Mouse (Mus musculus) kidney, postnatal 0 days (tissue): Measurements from ENCODE around the gene Atp4b. TPM values are rescaled to one million over a fixed set of nuclear protein-coding genes. Genes with fewer than 3 reads are reported as not detected.

ENCODE experiments used
- ATAC-seq: fragments of 200-750 bp; cut with Nextera tagmentation; replicated peaks from 2 replicates; pipeline ENCODE4 v1.8.0; 2017; ENCODE audit warnings: low read depth, moderate number of reproducible peaks, moderate TSS enrichment, moderate library complexity; ENCODE audit not compliant: low FRiP score
- DNase-seq: peaks from one replicate; pipeline ENCODE4 v3.0.0-alpha.2; 2016; ENCODE audit warnings: low spot score
- H3K27ac ChIP-seq: fragments of 300-500 bp; sonication (generic); 2 replicates; pipeline ENCODE4 v1.5.1; 2014; ENCODE audit warnings: mild to moderate bottlenecking
- H3K27me3 ChIP-seq: fragments of 300-500 bp; sonication (generic); 2 replicates; pipeline ENCODE4 v1.6.1; 2014; ENCODE audit warnings: low read length, mixed read lengths; ENCODE audit not compliant: insufficient read depth
- H3K36me3 ChIP-seq: fragments of 300-500 bp; sonication (generic); 2 replicates; pipeline ENCODE4 v1.6.1; 2014; ENCODE audit warnings: low read length, mixed read lengths; ENCODE audit not compliant: insufficient read depth
- H3K4me1 ChIP-seq: fragments of 300-500 bp; sonication (generic); replicated peaks from 2 replicates; pipeline ENCODE4 v1.6.1; 2014; ENCODE audit warnings: antibody characterized with exemption, low read length, mixed read lengths; ENCODE audit not compliant: insufficient read depth
- H3K4me2 ChIP-seq: fragments of 300-500 bp; sonication (generic); 2 replicates; pipeline ENCODE4 v1.6.1; 2014; ENCODE audit warnings: mild to moderate bottlenecking, low read length, moderate library complexity, mixed read lengths
- H3K4me3 ChIP-seq: fragments of 300-500 bp; sonication (generic); replicated peaks from 2 replicates; pipeline ENCODE4 v1.5.1; 2014; ENCODE audit warnings: low read depth, low read length
- H3K9ac ChIP-seq: fragments of 300-500 bp; sonication (generic); 2 replicates; pipeline ENCODE4 v1.6.1; 2014; ENCODE audit warnings: low read depth, low read length
- H3K9me3 ChIP-seq: fragments of 300-500 bp; sonication (generic); replicated peaks from 2 replicates; pipeline ENCODE4 v1.6.1; 2016; ENCODE audit warnings: low read length, inconsistent platforms, mixed read lengths
- CTCF ChIP-seq: IDR thresholded peaks from 2 replicates; pipeline ENCODE4 v1.5.1; 2016; ENCODE audit warnings: antibody characterized with exemption, low read depth, mild to moderate bottlenecking, moderate library complexity
- WGBS: fragments of 180-500 bp; shearing (Covaris S2); extraction: QIAGEN DNeasy Blood & Tissue Kit; methylation state at CpG from one replicate; pipeline ENCODE4 v1.1.7; 2014; 5-methylcytosine and 5-hydroxymethylcytosine counted together
- polyA plus RNA-seq: library from polyadenylated mRNA; unstranded; fragments of >200 nt; fragmentation: Nextera tagmentation; extraction: Ambion mirVana; gene quantifications from 2 replicates; pipeline ENCODE4 v1.2.1, GENCODE M21; 2015

The Atp4b gene
- 0.08 TPM in 1 of 2 replicates, not detected in the other for polyA plus RNA-seq

GRCm38 (mm10) chr8:13396725-13397124 lies at the start of gene Atp4b:
Gene Atp4b, minus strand, starts transcription at chr8:13396825.
- Histone ChIP-seq H3K27ac (no peak within 1 kb of the TSS), H3K27me3 (no peaks in the 10 kb centered on the region), H3K4me3 (no peak within 1 kb of the TSS), H3K4me1 (no peaks in the 10 kb centered on the region), H3K9ac (no peak within 1 kb of the TSS), H3K4me2 (no peak within 1 kb of the TSS), H3K9me3 (no peaks in the 10 kb centered on the region), H3K36me3 (no peaks in the 10 kb centered on the region)
- DNase-seq (no peak), ATAC-seq (no peak)
- WGBS: 87% methylated on average over 5 of the region's 5 CpGs
- TF ChIP-seq CTCF: no peak

DNA sequence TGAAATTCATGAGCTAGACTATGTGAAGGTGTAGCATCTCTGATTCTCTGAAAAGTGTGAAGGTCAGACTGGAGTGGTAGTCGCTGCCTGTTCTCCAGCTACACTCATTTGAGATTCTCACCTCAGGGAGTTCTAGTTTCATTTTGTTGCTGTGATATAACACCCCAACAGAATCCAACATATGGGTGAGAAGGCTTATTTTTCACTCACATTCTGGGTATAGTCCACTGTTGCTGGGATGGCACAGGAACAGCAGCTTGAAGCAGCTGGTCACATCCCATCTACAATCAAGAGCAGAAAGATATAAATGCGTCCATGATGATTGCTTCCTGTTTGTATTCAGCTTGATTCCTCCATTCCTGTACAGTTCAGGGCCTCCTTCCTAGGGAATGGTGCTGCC lies 45.5 kb upstream of the Atp4b start:
- Histone ChIP-seq H3K9ac (no peak overlapping the region), H3K4me2 (no peak overlapping the region), H3K27me3 (no peaks in the 10 kb centered on the region), H3K4me3 (no peak overlapping the region), H3K4me1 (no peaks in the 10 kb centered on the region), H3K36me3 (no peaks in the 10 kb centered on the region), H3K27ac (no peak overlapping the region), H3K9me3 (no peaks in the 10 kb centered on the region)
- DNase-seq (no peak), ATAC-seq (no peak)
- TF ChIP-seq CTCF: no peak
- WGBS: 93% methylated on average over 2 of the region's 2 CpGs

DNA sequence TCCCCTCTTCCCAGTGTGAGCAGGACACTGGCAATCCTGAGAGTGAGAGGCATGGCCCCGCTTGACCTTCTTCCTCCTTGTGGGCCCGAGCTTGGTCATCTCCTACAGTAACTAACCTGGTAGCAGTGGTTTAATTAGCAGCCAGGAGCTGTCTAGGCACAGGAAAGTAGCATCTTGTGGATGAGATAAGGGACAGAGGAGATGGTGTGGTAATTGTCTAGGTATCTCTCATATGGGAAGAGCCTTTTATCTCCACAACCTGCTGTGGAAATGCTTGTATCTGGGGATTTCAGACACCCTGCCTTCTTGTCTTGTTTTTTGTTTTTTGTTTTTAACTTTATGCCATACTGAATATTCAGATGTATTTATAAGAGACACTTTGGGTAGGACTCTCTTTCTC lies 40.9 kb upstream of the Atp4b start:
- H3K9me3 ChIP-seq: no peaks in the 10 kb centered on the region
- ATAC-seq: no peak

DNA sequence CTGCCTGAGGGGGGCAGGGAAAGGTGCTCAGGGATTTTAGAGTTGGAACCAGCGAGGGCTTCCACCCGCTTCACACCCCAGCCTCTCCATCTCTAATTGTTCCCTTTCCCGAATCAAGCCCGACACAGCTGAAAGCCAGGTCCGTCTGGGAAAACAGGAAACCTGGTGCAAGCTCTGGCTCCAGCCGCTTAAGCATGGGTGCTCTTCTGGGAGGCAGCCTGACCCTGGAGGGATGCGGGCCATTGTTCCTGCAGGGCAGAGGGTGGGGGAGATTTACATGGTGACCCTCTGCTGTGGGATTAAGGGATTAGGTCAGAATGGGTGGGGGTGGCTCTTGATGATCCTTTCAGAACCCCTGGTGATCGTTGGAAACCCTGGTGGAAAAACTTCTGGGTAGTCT lies 39.4 kb upstream of the Atp4b start:
- Histone ChIP-seq H3K27ac (no peak overlapping the region), H3K4me2 (peak overlapping the region; percentile 47; the same call in 1 of the 2 replicates), H3K36me3 (no peaks in the 10 kb centered on the region), H3K9me3 (no peaks in the 10 kb centered on the region), H3K27me3 (0 out of 2 replicates have a peak, but pooled peaks cover 3% of the 10 kb centered on the region), H3K9ac (no peak overlapping the region), H3K4me1 (0 out of 2 replicates have a peak, but pooled peaks cover 3% of the 10 kb centered on the region), H3K4me3 (no peak overlapping the region)
- TF ChIP-seq CTCF: no peak
- no peak for DNase-seq
- no peak for ATAC-seq
- 10% methylated on average over 8 of the region's 8 CpGs for WGBS

More for the DNA sequence above, 40.9 kb upstream of the Atp4b start:
- Histone ChIP-seq H3K4me1 (0 out of 2 replicates have a peak, but pooled peaks cover 3% of the 10 kb centered on the region), H3K36me3 (no peaks in the 10 kb centered on the region), H3K9ac (no peak overlapping the region), H3K4me2 (no peak overlapping the region), H3K27ac (no peak overlapping the region), H3K27me3 (0 out of 2 replicates have a peak, but pooled peaks cover 3% of the 10 kb centered on the region), H3K4me3 (no peak overlapping the region)
- DNase-seq: no peak
- WGBS: 80% methylated on average over 2 of the region's 2 CpGs
- TF ChIP-seq CTCF: no peak

GRCm38 (mm10) chr8:13434889-13435288 lies 38.3 kb upstream of the Atp4b start, which contains the start of gene Tmem255b:
Gene Tmem255b, plus strand, starts transcription at chr8:13435189.
- H3K27me3 ChIP-seq: 0 out of 2 replicates have a peak, but pooled peaks cover 3% of the 10 kb centered on the region
- no peaks in the 10 kb centered on the region for H3K9me3 ChIP-seq
- no peak for DNase-seq
- H3K4me1 ChIP-seq: 0 out of 2 replicates have a peak, but pooled peaks cover 3% of the 10 kb centered on the region
- H3K36me3 ChIP-seq: no peaks in the 10 kb centered on the region
- WGBS: 21% methylated on average over 10 of the region's 10 CpGs
- H3K4me2 ChIP-seq: peak within 1 kb of the TSS; percentile 47
- ATAC-seq: no peak
- H3K4me3 ChIP-seq: 0 out of 2 replicates have a peak within 1 kb of the TSS, but pooled peaks have one; percentile 7
- H3K9ac ChIP-seq: no peak within 1 kb of the TSS
- H3K27ac ChIP-seq: no peak within 1 kb of the TSS
- TF ChIP-seq CTCF: no peak

DNA sequence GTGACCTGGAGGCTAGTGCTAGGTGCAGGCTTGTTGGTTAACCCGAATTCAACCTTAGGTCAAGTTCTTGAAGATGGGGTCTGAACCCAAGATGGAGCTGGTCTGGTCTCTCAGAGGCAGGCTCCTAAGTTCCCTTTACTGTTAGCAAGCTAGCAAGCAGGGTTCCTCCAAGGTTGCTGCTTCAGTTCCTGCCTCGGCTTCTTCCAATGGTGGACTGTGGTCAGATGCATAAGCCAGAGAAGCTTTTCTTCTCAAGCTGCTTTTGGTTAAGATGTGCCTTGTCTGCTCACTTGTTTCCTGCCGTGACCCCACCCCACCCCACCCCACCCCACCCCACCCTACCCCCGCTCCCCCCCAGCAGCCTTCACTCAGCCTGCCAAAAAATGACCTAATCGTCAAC lies 36.5 kb upstream of the Atp4b start:
- H3K4me1 ChIP-seq: 0 out of 2 replicates have a peak, but pooled peaks cover 3% of the 10 kb centered on the region
- H3K4me3 ChIP-seq: no peak overlapping the region
- no peak overlapping the region for H3K4me2 ChIP-seq
- 0 out of 2 replicates have a peak, but pooled peaks cover 3% of the 10 kb centered on the region for H3K27me3 ChIP-seq
- no peaks in the 10 kb centered on the region for H3K36me3 ChIP-seq
- no peak overlapping the region for H3K9ac ChIP-seq
- H3K9me3 ChIP-seq: no peaks in the 10 kb centered on the region
- TF ChIP-seq CTCF: no peak
- ATAC-seq (no peak), DNase-seq (no peak)
- 69% methylated on average over 5 of the region's 5 CpGs for whole genome bisulfite sequencing
- no peak overlapping the region for H3K27ac ChIP-seq

DNA sequence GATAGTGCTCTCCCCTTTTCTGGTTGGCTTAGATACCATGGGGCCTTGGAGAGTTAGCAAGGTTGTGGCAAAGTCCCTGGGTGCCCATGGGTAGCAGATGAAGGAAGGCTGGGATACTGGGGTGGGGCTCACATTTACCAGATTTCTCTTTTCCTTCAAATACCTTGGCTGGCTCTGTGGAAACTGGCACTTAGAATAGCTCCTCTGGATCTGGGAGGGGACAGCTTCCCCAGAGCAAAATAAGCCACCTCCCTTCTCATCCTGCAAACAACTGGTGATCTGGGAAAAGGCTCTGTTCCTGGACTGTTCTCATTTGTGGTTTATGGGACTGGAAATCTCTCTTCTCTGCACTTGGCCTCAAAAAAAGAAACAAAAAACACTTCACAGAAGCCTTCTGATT lies 34.2 kb upstream of the Atp4b start:
- no peak for TF ChIP-seq CTCF
- no peaks in the 10 kb centered on the region for H3K27me3 ChIP-seq
- H3K27ac ChIP-seq: no peak overlapping the region
- H3K9me3 ChIP-seq: no peaks in the 10 kb centered on the region
- no peak overlapping the region for H3K9ac ChIP-seq
- no peak overlapping the region for H3K4me3 ChIP-seq
- no peaks in the 10 kb centered on the region for H3K36me3 ChIP-seq
- ATAC-seq (no peak), DNase-seq (no peak)
- 0 out of 2 replicates have a peak, but pooled peaks cover 3% of the 10 kb centered on the region for H3K4me1 ChIP-seq
- H3K4me2 ChIP-seq: no peak overlapping the region
